Mouse (Mus musculus) embryonic fibroblast, embryonic 13.5 days (primary cell): ENCODE results near the gene Gm49333.

Source experiments
- CTCF ChIP-seq: IDR thresholded peaks from 2 replicates; pipeline ENCODE4 v1.5.1; 2011; ENCODE audit warnings: mild to moderate bottlenecking, control low read depth, low read length, moderate library complexity, borderline replicate concordance; ENCODE audit not compliant: insufficient read depth
- POLR2A ChIP-seq: IDR thresholded peaks from 2 replicates; pipeline ENCODE4 v1.6.1; 2011; ENCODE audit warnings: low read depth, mild to moderate bottlenecking, control low read depth, low read length, moderate library complexity

- TF ChIP-seq CTCF (no peak), POLR2A (no peak)
Measured at GRCm38 (mm10) chr16:20620399-20620735, 9.0 kb downstream of the Gm49333 start.
